Mouse (Mus musculus) embryonic fibroblast, embryonic 13.5 days (primary cell): ENCODE measurements around the gene Slc35b3.

Experiments
- CTCF ChIP-seq: IDR thresholded peaks from 2 replicates; pipeline ENCODE4 v1.5.1; 2011; ENCODE audit warnings: mild to moderate bottlenecking, control low read depth, low read length, moderate library complexity, borderline replicate concordance; ENCODE audit not compliant: insufficient read depth
- POLR2A ChIP-seq: IDR thresholded peaks from 2 replicates; pipeline ENCODE4 v1.6.1; 2011; ENCODE audit warnings: low read depth, mild to moderate bottlenecking, control low read depth, low read length, moderate library complexity

DNA sequence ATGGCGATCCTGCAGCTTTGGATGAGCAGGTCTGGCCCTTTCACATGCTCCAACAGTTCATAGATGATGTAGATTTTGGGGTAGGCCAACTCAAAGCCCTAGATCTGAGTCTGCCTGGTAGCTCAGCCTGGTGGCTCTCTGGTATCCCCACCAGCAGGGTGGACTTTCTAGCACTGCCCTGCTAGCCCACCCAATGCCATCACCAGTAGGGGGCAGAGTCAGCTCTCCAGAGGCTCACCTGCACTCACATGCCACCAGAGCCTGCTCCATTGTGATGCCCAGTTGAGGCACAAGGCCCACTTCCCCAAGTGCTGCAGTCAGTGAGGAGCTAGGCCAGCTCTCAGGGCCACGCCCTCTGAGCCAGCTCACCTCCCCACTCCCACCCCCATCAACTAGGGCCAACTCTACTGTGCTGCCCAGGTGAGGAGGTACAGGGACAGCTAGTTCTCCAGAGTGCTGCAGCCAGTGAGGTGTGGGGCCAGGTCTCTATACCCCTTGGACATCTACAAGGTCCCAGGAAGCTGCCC, 6.3 kb upstream of the Slc35b3 start:
- TF ChIP-seq POLR2A (no peak), CTCF (no peak)
